In the genomic region with DNA sequence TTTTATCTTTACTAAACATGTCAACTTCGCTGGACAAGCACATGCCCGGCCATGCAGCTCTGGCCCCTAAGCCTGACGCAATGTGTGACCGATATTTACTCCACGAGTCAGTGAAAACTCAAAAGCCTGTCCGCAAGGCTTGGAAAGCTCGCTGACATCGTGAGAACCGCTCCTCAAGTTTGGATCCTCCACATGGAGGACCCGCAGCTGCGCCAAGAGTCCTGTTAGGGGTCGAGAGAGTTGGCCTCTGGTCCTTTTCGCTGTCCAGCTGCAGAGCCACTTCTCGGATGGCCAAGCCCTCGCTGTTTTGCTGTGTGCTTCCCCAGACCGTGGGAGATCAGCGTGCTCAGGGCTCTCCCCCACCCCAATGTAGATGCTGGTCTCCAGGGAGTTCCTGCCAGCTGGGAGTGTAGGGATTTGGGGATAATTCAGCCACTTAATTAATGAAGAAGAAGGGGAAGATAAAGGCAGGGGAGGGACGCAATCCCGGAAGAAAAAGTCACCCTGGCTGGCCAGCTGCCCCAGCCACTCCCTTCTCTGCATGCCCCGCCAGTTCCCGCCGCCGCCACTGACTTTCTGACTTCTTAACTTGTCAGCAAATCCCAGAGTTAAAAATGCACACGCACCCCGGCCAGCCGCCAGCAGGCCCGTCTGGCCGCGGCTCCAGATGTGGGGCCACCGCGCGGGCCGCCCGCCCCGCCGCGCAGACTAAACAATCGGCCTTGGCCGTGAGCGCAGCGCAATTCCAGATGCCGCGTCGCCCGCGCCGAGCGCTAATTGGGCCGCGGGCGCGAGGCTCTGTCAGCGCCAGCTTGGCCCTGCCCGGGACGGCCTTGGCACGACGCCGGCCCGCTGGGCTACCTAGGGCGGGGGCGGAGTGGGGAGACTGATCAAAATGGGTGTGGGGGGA, we compare ENCODE assay signal across 8 mouse cellular contexts. TPM values are rescaled to one million over a fixed set of nuclear protein-coding genes. Genes with fewer than 3 reads are reported as not detected.
DNase-seq lines count a peak whose midpoint lies in the region; ATAC-seq lines count a peak whose summit lies in the region.

No protein-coding gene starts in this region.

- H3K9ac ChIP-seq in intestine, embryonic 14.5 days (ENCODE audit: low read length) = peak overlapping the region; percentile 38
- peak overlapping the region; percentile 37; the same call in 1 of the 2 replicates for H3K9ac ChIP-seq in limb, embryonic 15.5 days
- H3K9ac ChIP-seq in midbrain, embryonic 16.5 days (ENCODE audit: low read depth, low read length) = peak overlapping the region; percentile 39

- H3K9me3 ChIP-seq in intestine, embryonic 14.5 days (ENCODE audit: control insufficient read depth, low read length) = no peaks in the 10 kb centered on the region
- no peaks in the 10 kb centered on the region for H3K9me3 ChIP-seq in limb, embryonic 15.5 days
- no peaks in the 10 kb centered on the region for H3K9me3 ChIP-seq in midbrain, embryonic 16.5 days (replicated peaks; ENCODE audit: control insufficient read depth, low read length, poor library complexity, severe bottlenecking)

- 2% methylated on average over 61 of the region's 61 CpGs for WGBS in intestine, embryonic 14.5 days
- WGBS in limb, embryonic 15.5 days = 4% methylated on average over 61 of the region's 61 CpGs
- WGBS in midbrain, embryonic 16.5 days = 3% methylated on average over 61 of the region's 61 CpGs

- H3K36me3 ChIP-seq in intestine, embryonic 14.5 days (ENCODE audit: control insufficient read depth, insufficient read depth, low read length) = no peaks in the 10 kb centered on the region
- H3K36me3 ChIP-seq in limb, embryonic 15.5 days = no peaks in the 10 kb centered on the region
- H3K36me3 ChIP-seq in midbrain, embryonic 16.5 days (ENCODE audit: control insufficient read depth, insufficient read depth, low read length) = no peaks in the 10 kb centered on the region

- peak overlapping the region; percentile 20 for H3K4me3 ChIP-seq in intestine, embryonic 14.5 days (ENCODE audit: low read depth, low read length)
- peak overlapping the region; percentile 39 for H3K4me3 ChIP-seq in limb, embryonic 15.5 days
- peak overlapping the region; percentile 40 for H3K4me3 ChIP-seq in midbrain, embryonic 16.5 days (ENCODE audit: low read depth, low read length)

- peak; percentile 37 to 39 for DNase-seq in cerebellum, postnatal 14 days
- DNase-seq in cerebellum, adult 9-10 months = no peak
- DNase-seq in cerebellum, postnatal 36 days = peak; percentile 4 to 13
- peak; percentile 74 to 83 for DNase-seq in gastrocnemius, postnatal 4 days (ENCODE audit: low spot score in 2 of 2)
- DNase-seq in intestine, embryonic 14.5 days (ENCODE audit: low spot score) = peak; percentile 86
- DNase-seq in testis, postnatal 10 days (ENCODE audit: low spot score) = peak; percentile 83

- H3K27me3 ChIP-seq in intestine, embryonic 14.5 days (replicated peaks; ENCODE audit: control insufficient read depth, insufficient read depth, low read length) = no peaks in the 10 kb centered on the region
- no peaks in the 10 kb centered on the region for H3K27me3 ChIP-seq in limb, embryonic 15.5 days
- 0 out of 2 replicates have a peak, but pooled peaks cover 9% of the 10 kb centered on the region for H3K27me3 ChIP-seq in midbrain, embryonic 16.5 days (ENCODE audit: control insufficient read depth, insufficient read depth, low read depth, low read length)

- H3K4me2 ChIP-seq in intestine, embryonic 14.5 days (ENCODE audit: low read length) = peak overlapping the region; percentile 60
- peak overlapping the region; percentile 74 for H3K4me2 ChIP-seq in limb, embryonic 15.5 days
- H3K4me2 ChIP-seq in midbrain, embryonic 16.5 days (ENCODE audit: low read length) = peak overlapping the region; percentile 93

- peak overlapping the region; percentile 90 for H3K27ac ChIP-seq in intestine, embryonic 14.5 days (ENCODE audit: low read depth)
- peak overlapping the region; percentile 95 for H3K27ac ChIP-seq in limb, embryonic 15.5 days
- no peak overlapping the region for H3K27ac ChIP-seq in midbrain, embryonic 16.5 days (ENCODE audit: low read length)

- peak; percentile 61 for ATAC-seq in intestine, embryonic 14.5 days (replicated peaks; ENCODE audit: low FRiP score, low TSS enrichment, low read depth)
- peak; percentile 53 for ATAC-seq in limb, embryonic 15.5 days (ENCODE audit: insufficient number of reproducible peaks, low FRiP score, low TSS enrichment, low read depth)
- 0 out of 2 replicates have a peak, but pooled peaks have one; percentile 24 for ATAC-seq in midbrain, embryonic 16.5 days

- peaks cover 43% of the 10 kb centered on the region for H3K4me1 ChIP-seq in intestine, embryonic 14.5 days (replicated peaks; ENCODE audit: control insufficient read depth, insufficient read depth, low read length)
- peaks cover 46% of the 10 kb centered on the region for H3K4me1 ChIP-seq in limb, embryonic 15.5 days
- H3K4me1 ChIP-seq in midbrain, embryonic 16.5 days (ENCODE audit: control insufficient read depth, insufficient read depth, low read length) = peaks cover 26% of the 10 kb centered on the region

RNA-seq across cellular contexts. Expression of gene Foxp4, which starts 49.4 kb away (rescaled TPM):
- total RNA-seq in gastrocnemius, postnatal 4 days (2021) = 10 to 100 TPM; 18.9 to 22.3 TPM
- 30.3 and 32.4 TPM in 2 replicates for polyA plus RNA-seq in intestine, embryonic 14.5 days (2014; fragmentation: Nextera tagmentation; extraction: Ambion mirVana)
- polyA plus RNA-seq in limb, embryonic 15.5 days (2015; fragmentation: Nextera tagmentation; extraction: Ambion mirVana) = 18.2 and 22.4 TPM in 2 replicates
- polyA plus RNA-seq in midbrain, embryonic 16.5 days (2015; fragmentation: Nextera tagmentation; extraction: Ambion mirVana) = 35.8 and 38.8 TPM in 2 replicates
